Mouse (Mus musculus): ENCODE data around the gene Kat2a. TPM values are rescaled to one million over a fixed set of nuclear protein-coding genes. Genes with fewer than 3 reads are reported as not detected.

The Kat2a gene
- polyA plus RNA-seq, 1 experiment from 2014 or later, result 57.2 TPM

GRCm38 (mm10) chr11:100716649-100717048 is 4.4 kb upstream of the Kat2a start:
- WGBS, result 92% methylated on average over 3 of the region's 3 CpGs
- Histone ChIP-seq H3K27ac (ENCODE audit: low read depth, low read length) (no peak overlapping the region), H3K4me2 (no peak overlapping the region), H3K4me1 (ENCODE audit: control insufficient read depth, insufficient read depth, low read length) (peaks cover 16% of the 10 kb centered on the region), H3K36me3 (ENCODE audit: control insufficient read depth, insufficient read depth, low read length) (peaks cover 15% of the 10 kb centered on the region; the same call in 1 of the 2 replicates), H3K4me3 (ENCODE audit: low read depth, low read length) (no peak overlapping the region), H3K9me3 (ENCODE audit: control insufficient read depth, low read length) (no peaks in the 10 kb centered on the region), H3K9ac (ENCODE audit: low read length) (no peak overlapping the region), H3K27me3 (ENCODE audit: control insufficient read depth, insufficient read depth, low read length) (no peaks in the 10 kb centered on the region)
- DNase-seq (ENCODE audit: low spot score, missing footprints) (no peak), ATAC-seq (ENCODE audit: low FRiP score) (no peak)

DNA sequence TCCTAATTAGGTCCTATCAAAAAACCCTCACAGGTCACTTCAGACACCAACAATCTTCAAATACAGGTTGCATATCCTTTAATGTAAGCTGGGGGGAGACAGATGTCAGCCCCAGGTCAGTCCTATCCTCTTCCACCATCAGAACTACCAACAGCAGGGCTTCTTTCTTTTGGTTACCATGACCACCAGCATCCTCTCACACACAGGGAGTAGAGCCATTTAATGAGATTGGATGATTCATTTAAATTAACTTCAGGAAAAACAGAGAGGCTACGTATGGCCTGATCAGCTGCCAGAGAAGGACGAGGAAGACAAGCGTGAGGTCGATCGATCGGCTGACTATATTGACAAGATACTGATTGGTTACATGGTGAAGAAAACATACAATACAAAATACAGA is 2.7 kb upstream of the Kat2a start:
- 79% methylated on average over 6 of the region's 6 CpGs for WGBS
- Histone ChIP-seq H3K9ac (ENCODE audit: low read length) (no peak overlapping the region), H3K27me3 (ENCODE audit: control insufficient read depth, insufficient read depth, low read length) (no peaks in the 10 kb centered on the region), H3K9me3 (ENCODE audit: control insufficient read depth, low read length) (no peaks in the 10 kb centered on the region), H3K4me1 (ENCODE audit: control insufficient read depth, insufficient read depth, low read length) (peaks cover 17% of the 10 kb centered on the region), H3K4me2 (no peak overlapping the region), H3K4me3 (ENCODE audit: low read depth, low read length) (no peak overlapping the region), H3K27ac (ENCODE audit: low read depth, low read length) (no peak overlapping the region), H3K36me3 (ENCODE audit: control insufficient read depth, insufficient read depth, low read length) (peaks cover 15% of the 10 kb centered on the region; the same call in 1 of the 2 replicates)
- DNase-seq (ENCODE audit: low spot score, missing footprints), result no peak
- no peak for ATAC-seq (ENCODE audit: low FRiP score)

DNA sequence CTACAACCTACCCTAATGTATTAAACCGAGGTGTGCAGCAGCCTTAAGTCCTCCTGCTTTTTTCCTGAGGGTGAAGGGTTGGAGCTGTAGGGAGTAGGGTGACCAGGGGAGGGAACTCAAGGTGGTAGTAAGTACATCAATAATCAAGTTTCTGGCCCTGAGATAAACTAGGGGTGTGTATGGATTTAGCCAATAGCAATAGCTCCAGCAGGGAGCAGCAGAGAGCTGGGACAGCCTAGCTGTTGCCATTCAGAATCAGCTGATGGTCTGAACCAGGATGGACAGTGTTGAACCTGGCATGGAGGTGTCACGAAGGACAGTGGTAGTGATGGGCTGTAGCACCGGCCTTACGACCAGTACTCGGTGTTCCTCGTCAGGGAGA is 2.3 kb upstream of the Kat2a start:
- no peak overlapping the region for H3K4me3 ChIP-seq (ENCODE audit: low read depth, low read length)
- 50% methylated on average over 6 of the region's 6 CpGs for WGBS
- H3K27me3 ChIP-seq (ENCODE audit: control insufficient read depth, insufficient read depth, low read length), result no peaks in the 10 kb centered on the region
- ATAC-seq (ENCODE audit: low FRiP score) (no peak), DNase-seq (ENCODE audit: low spot score, missing footprints) (peak; percentile 95)
- no peak overlapping the region for H3K9ac ChIP-seq (ENCODE audit: low read length)
- no peak overlapping the region for H3K27ac ChIP-seq (ENCODE audit: low read depth, low read length)
- peaks cover 15% of the 10 kb centered on the region for H3K36me3 ChIP-seq (ENCODE audit: control insufficient read depth, insufficient read depth, low read length)
- no peak overlapping the region; the same call in 1 of the 2 replicates for H3K4me2 ChIP-seq
- peaks cover 17% of the 10 kb centered on the region for H3K4me1 ChIP-seq (ENCODE audit: control insufficient read depth, insufficient read depth, low read length)
- H3K9me3 ChIP-seq (ENCODE audit: control insufficient read depth, low read length), result no peaks in the 10 kb centered on the region

DNA sequence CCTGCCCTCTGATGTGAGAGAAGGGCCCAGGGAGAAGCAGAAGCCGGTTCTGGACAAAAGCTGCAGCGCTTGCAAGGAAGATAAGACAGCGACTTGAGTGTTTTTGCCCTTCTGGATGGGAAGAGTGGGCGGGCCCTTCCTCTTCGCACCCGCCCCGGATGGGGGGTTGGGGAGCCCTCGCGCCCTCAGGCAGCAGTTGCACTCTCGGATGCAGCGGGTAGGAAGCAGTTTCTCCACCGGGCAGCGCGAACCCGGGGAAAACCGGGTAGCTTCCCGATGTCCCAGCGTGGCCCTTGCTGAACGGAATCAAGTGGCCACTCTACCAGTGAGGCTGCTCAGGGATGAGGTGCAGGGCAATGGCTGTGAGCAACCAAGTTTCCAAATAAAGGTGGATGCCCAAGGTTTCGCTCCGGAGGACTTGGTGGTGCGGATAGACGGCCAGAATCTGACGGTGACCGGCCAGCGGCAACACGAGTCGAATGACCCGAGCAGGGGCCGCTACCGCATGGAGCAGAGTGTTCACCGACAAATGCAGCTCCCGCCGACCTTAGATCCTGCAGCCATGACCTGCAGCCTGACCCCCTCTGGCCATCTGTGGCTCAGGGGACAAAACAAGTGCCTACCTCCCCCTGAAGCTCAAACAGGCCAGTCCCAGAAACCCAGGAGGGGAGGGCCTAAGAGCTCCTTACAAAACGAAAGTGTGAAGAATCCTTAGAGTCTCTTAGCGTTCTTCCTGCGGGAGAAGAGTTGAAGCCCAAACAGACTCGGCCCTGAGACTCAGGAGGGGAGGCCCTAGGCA is 1.7 kb upstream of the Kat2a start, which contains the start of gene Hspb9:
TSS of gene Hspb9 (plus strand) at position 116 of the 799 bp plus-strand sequence.
- Histone ChIP-seq H3K9me3 (ENCODE audit: control insufficient read depth, low read length) (no peaks in the 10 kb centered on the region), H3K4me2 (peak within 1 kb of the TSS; percentile 33), H3K27me3 (ENCODE audit: control insufficient read depth, insufficient read depth, low read length) (no peaks in the 10 kb centered on the region), H3K27ac (ENCODE audit: low read depth, low read length) (peak within 1 kb of the TSS; percentile 7; the same call in 1 of the 2 replicates), H3K9ac (ENCODE audit: low read length) (peak within 1 kb of the TSS; percentile 32; the same call in 1 of the 2 replicates), H3K36me3 (ENCODE audit: control insufficient read depth, insufficient read depth, low read length) (peaks cover 13% of the 10 kb centered on the region), H3K4me3 (ENCODE audit: low read depth, low read length) (no peak within 1 kb of the TSS), H3K4me1 (ENCODE audit: control insufficient read depth, insufficient read depth, low read length) (peaks cover 17% of the 10 kb centered on the region)
- no peak for ATAC-seq (ENCODE audit: low FRiP score)
- 3% methylated on average over 38 of the region's 38 CpGs for WGBS
- peak; percentile 92 for DNase-seq (ENCODE audit: low spot score, missing footprints)

- ATAC-seq (ENCODE audit: low FRiP score) (no peak), DNase-seq (ENCODE audit: low spot score, missing footprints) (no peak)
- peak overlapping the region; percentile 7; the same call in 1 of the 2 replicates for H3K27ac ChIP-seq (ENCODE audit: low read depth, low read length)
- H3K4me3 ChIP-seq (ENCODE audit: low read depth, low read length), result no peak overlapping the region
- no peaks in the 10 kb centered on the region for H3K27me3 ChIP-seq (ENCODE audit: control insufficient read depth, insufficient read depth, low read length)
- H3K4me2 ChIP-seq, result peak overlapping the region; percentile 33
- WGBS, result 61% methylated on average over 4 of the region's 4 CpGs
- no peaks in the 10 kb centered on the region for H3K9me3 ChIP-seq (ENCODE audit: control insufficient read depth, low read length)
- H3K4me1 ChIP-seq (ENCODE audit: control insufficient read depth, insufficient read depth, low read length), result peaks cover 17% of the 10 kb centered on the region
- peak overlapping the region; percentile 16; the same call in 1 of the 2 replicates for H3K9ac ChIP-seq (ENCODE audit: low read length)
- peaks cover 16% of the 10 kb centered on the region for H3K36me3 ChIP-seq (ENCODE audit: control insufficient read depth, insufficient read depth, low read length)
Observed at GRCm38 (mm10) chr11:100713174-100713573, 909 bp upstream of the Kat2a start.

DNA sequence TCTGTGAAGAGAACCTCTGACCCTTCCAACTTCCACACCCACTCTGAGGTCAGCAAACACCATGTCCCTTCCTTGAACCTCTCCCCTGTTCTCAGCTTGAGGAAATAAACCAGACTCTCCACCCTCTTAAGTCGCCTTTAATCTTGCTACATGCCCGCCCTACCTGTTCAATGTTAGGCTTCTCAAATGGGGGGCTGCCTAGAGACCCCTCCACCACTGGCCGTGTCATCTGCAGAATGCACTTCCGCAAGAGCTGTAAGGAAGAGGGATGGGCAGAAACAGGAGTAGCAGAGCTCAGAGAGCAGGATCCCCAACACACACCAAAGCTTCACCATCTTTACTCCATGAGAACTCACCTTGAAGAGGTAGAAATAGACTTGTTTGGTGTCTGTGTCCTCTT is 1.3 kb downstream of the Kat2a start:
- Histone ChIP-seq H3K4me2 (no peak overlapping the region), H3K4me3 (ENCODE audit: low read depth, low read length) (no peak overlapping the region)

GRCm38 (mm10) chr11:100710528-100710927 is 1.7 kb downstream of the Kat2a start:
- Histone ChIP-seq H3K4me1 (ENCODE audit: control insufficient read depth, insufficient read depth, low read length) (peaks cover 17% of the 10 kb centered on the region), H3K9ac (ENCODE audit: low read length) (no peak overlapping the region), H3K27ac (ENCODE audit: low read depth, low read length) (no peak overlapping the region), H3K27me3 (ENCODE audit: control insufficient read depth, insufficient read depth, low read length) (no peaks in the 10 kb centered on the region), H3K9me3 (ENCODE audit: control insufficient read depth, low read length) (no peaks in the 10 kb centered on the region), H3K4me2 (no peak overlapping the region), H3K4me3 (ENCODE audit: low read depth, low read length) (no peak overlapping the region), H3K36me3 (ENCODE audit: control insufficient read depth, insufficient read depth, low read length) (peaks cover 5% of the 10 kb centered on the region)
- WGBS, result 95% methylated on average over 15 of the region's 15 CpGs
- ATAC-seq (ENCODE audit: low FRiP score), result no peak
- DNase-seq (ENCODE audit: low spot score, missing footprints), result no peak

More for the DNA sequence above, 1.3 kb downstream of the Kat2a start:
- Histone ChIP-seq H3K27ac (ENCODE audit: low read depth, low read length) (no peak overlapping the region), H3K9ac (ENCODE audit: low read length) (no peak overlapping the region), H3K27me3 (ENCODE audit: control insufficient read depth, insufficient read depth, low read length) (no peaks in the 10 kb centered on the region), H3K9me3 (ENCODE audit: control insufficient read depth, low read length) (no peaks in the 10 kb centered on the region), H3K4me1 (ENCODE audit: control insufficient read depth, insufficient read depth, low read length) (peaks cover 17% of the 10 kb centered on the region), H3K36me3 (ENCODE audit: control insufficient read depth, insufficient read depth, low read length) (peaks cover 7% of the 10 kb centered on the region)
- WGBS, result 93% methylated on average over 4 of the region's 4 CpGs
- DNase-seq (ENCODE audit: low spot score, missing footprints) (no peak), ATAC-seq (ENCODE audit: low FRiP score) (no peak)

DNA sequence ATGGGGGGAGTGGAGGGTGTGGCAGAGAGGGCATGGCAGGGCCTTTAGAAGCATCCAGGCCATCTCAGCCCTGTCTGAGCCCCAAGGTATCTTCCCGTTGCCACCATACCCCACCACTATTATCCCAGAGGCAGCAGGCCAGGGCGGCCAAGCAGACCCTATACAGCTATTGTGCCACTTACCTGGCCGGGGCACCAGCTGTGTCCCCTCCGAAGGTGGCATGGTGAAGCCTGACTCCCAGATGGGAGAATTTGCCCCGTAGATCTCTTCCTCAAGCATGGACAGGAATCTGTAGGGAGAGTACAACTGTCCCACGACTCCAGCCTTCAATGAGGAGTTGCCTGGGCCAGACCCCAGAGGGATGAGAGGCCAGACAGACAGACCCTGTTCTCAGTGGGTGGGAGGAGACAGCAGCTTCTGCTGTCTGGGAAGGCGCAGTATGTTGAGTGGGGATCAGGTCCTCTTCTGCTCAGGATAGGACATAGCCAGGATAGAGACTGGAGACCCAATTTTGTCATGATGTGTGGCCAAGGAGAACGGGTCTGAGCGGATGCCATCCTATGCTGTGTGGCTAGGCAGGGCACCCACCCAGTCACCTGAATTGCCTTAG is 3.0 kb downstream of the Kat2a start:
- Histone ChIP-seq H3K9me3 (ENCODE audit: control insufficient read depth, low read length) (no peaks in the 10 kb centered on the region), H3K27me3 (ENCODE audit: control insufficient read depth, insufficient read depth, low read length) (no peaks in the 10 kb centered on the region), H3K27ac (ENCODE audit: low read depth, low read length) (no peak overlapping the region), H3K9ac (ENCODE audit: low read length) (no peak overlapping the region), H3K36me3 (ENCODE audit: control insufficient read depth, insufficient read depth, low read length) (peaks cover 11% of the 10 kb centered on the region), H3K4me3 (ENCODE audit: low read depth, low read length) (no peak overlapping the region), H3K4me2 (no peak overlapping the region), H3K4me1 (ENCODE audit: control insufficient read depth, insufficient read depth, low read length) (peaks cover 17% of the 10 kb centered on the region)
- no peak for ATAC-seq (ENCODE audit: low FRiP score)
- WGBS, result 93% methylated on average over 9 of the region's 9 CpGs
- DNase-seq (ENCODE audit: low spot score, missing footprints), result no peak

DNA sequence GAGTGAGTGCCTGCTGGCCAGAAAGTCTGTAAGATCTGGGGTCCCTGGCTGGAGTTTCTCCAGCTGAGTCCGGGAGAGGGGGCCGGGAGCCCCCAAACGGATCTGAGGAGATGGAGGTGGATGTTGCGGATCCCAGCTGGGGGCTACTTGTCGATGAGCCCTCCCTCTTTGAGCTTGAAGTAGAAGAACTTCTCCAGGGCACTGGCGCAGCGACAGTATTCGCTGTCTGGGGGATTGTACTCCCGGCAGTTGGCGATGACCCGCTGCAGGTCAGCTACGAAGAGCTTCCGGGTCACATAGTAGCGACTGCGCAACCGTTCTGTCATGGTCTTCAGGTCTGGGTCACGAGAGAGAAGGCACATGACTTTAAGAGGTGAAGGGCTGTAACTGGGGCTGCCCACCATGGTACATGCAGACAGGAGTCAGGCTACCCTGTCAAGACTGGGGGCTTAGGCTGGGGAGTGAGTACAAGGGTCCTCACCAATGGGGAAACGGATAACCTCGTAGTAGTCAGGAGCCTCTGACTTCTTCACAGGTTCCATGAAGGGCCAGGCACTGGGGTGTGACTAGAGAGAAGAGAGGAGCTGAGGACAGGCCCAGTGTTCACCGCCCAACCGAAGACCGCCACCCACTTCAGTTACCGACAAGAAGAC is 7.0 kb downstream of the Kat2a start:
- ATAC-seq (ENCODE audit: low FRiP score) (no peak), DNase-seq (ENCODE audit: low spot score, missing footprints) (no peak)
- peaks cover 11% of the 10 kb centered on the region for H3K36me3 ChIP-seq (ENCODE audit: control insufficient read depth, insufficient read depth, low read length)
- H3K4me1 ChIP-seq (ENCODE audit: control insufficient read depth, insufficient read depth, low read length), result no peaks in the 10 kb centered on the region
- no peaks in the 10 kb centered on the region for H3K9me3 ChIP-seq (ENCODE audit: control insufficient read depth, low read length)
- H3K4me2 ChIP-seq, result no peak overlapping the region
- H3K4me3 ChIP-seq (ENCODE audit: low read depth, low read length), result no peak overlapping the region
- H3K27ac ChIP-seq (ENCODE audit: low read depth, low read length), result no peak overlapping the region
- no peaks in the 10 kb centered on the region for H3K27me3 ChIP-seq (ENCODE audit: control insufficient read depth, insufficient read depth, low read length)
- H3K9ac ChIP-seq (ENCODE audit: low read length), result no peak overlapping the region; the same call in 1 of the 2 replicates
- 93% methylated on average over 23 of the region's 23 CpGs for WGBS

All from midbrain, embryonic 11.5 days (tissue).